Mouse (Mus musculus) midbrain, embryonic 11.5 days (tissue): Measurements from ENCODE around the gene Zfp282. TPM values are rescaled to one million over a fixed set of nuclear protein-coding genes. Genes with fewer than 3 reads are reported as not detected.
A peak's percentile ranks its signal among the peaks of the same experiment; 100 is the strongest.
"Not testable (repeated sequence)": the region's sequence is repeated elsewhere in the genome, so short reads cannot be mapped to it uniquely, and the experiment has no call there.

Experiments used
- ATAC-seq: fragments of 200-750 bp; cut with Nextera tagmentation; 2 replicates; pipeline ENCODE4 v1.8.0; 2017; ENCODE audit warnings: moderate TSS enrichment, moderate library complexity; ENCODE audit not compliant: low FRiP score
- DNase-seq: peaks from one replicate; pipeline ENCODE4 v3.0.0; 2015; ENCODE audit warnings: low spot score; ENCODE audit errors: missing footprints
- H3K27ac ChIP-seq: fragments of 300-500 bp; sonication (generic); 2 replicates; pipeline ENCODE4 v1.5.1; 2014; ENCODE audit warnings: low read depth, low read length
- H3K27me3 ChIP-seq: fragments of 300-500 bp; sonication (generic); 2 replicates; pipeline ENCODE4 v1.6.1; 2014; ENCODE audit warnings: mild to moderate bottlenecking, low read length, moderate library complexity, mixed read lengths; ENCODE audit not compliant: control insufficient read depth, insufficient read depth
- H3K36me3 ChIP-seq: fragments of 300-500 bp; sonication (generic); 2 replicates; pipeline ENCODE4 v1.6.1; 2014; ENCODE audit warnings: mild to moderate bottlenecking, low read length, moderate library complexity, mixed read lengths; ENCODE audit not compliant: control insufficient read depth, insufficient read depth
- H3K4me1 ChIP-seq: fragments of 300-500 bp; sonication (generic); 2 replicates; pipeline ENCODE4 v1.6.1; 2014; ENCODE audit warnings: low read length; ENCODE audit not compliant: control insufficient read depth, insufficient read depth
- H3K4me2 ChIP-seq: fragments of 300-500 bp; sonication (generic); 2 replicates; pipeline ENCODE4 v1.6.1; 2014; ENCODE audit warnings: mild to moderate bottlenecking, moderate library complexity
- H3K4me3 ChIP-seq: fragments of 300-500 bp; sonication (generic); 2 replicates; pipeline ENCODE4 v1.5.1; 2014; ENCODE audit warnings: low read depth, low read length
- H3K9ac ChIP-seq: fragments of 300-500 bp; sonication (generic); 2 replicates; pipeline ENCODE4 v1.6.1; 2014; ENCODE audit warnings: low read length
- H3K9me3 ChIP-seq: fragments of 300-500 bp; sonication (generic); 2 replicates; pipeline ENCODE4 v1.6.1; 2016; ENCODE audit warnings: low read length; ENCODE audit not compliant: control insufficient read depth
- WGBS: fragments of 180-500 bp; shearing (Covaris S2); extraction: QIAGEN DNeasy Blood & Tissue Kit; methylation state at CpG from one replicate; pipeline ENCODE4 v1.1.7; 2014; 5-methylcytosine and 5-hydroxymethylcytosine counted together
- polyA plus RNA-seq: library from polyadenylated mRNA; unstranded; fragments of >200 nt; fragmentation: Nextera tagmentation; extraction: Ambion mirVana; gene quantifications from 2 replicates; pipeline ENCODE4 v1.2.1, GENCODE M21; 2014

Zfp282 gene
- polyA plus RNA-seq, 1 experiment from 2014 or later, result 13.6 TPM

GRCm38 (mm10) chr6:47841077-47841476 is 35.9 kb upstream of the Zfp282 start:
- H3K36me3 ChIP-seq, result no peaks in the 10 kb centered on the region
- 97% methylated on average over 1 of the region's 1 CpGs for WGBS
- H3K4me1 ChIP-seq, result peaks cover 2% of the 10 kb centered on the region; the same call in 1 of the 2 replicates
- H3K9ac ChIP-seq, result no peak overlapping the region
- H3K4me2 ChIP-seq, result no peak overlapping the region
- H3K27ac ChIP-seq, result no peak overlapping the region
- no peak for ATAC-seq
- no peak for DNase-seq
- no peaks in the 10 kb centered on the region for H3K27me3 ChIP-seq
- no peak overlapping the region for H3K4me3 ChIP-seq
- H3K9me3 ChIP-seq, result no peaks in the 10 kb centered on the region

GRCm38 (mm10) chr6:47841831-47842230 is 35.2 kb upstream of the Zfp282 start:
- H3K27me3 ChIP-seq, result no peaks in the 10 kb centered on the region
- no peak overlapping the region for H3K9ac ChIP-seq
- DNase-seq, result no peak
- H3K4me1 ChIP-seq, result no peaks in the 10 kb centered on the region
- WGBS, result 89% methylated on average over 2 of the region's 2 CpGs
- no peak for ATAC-seq
- H3K9me3 ChIP-seq, result no peaks in the 10 kb centered on the region
- no peak overlapping the region for H3K4me3 ChIP-seq
- no peak overlapping the region for H3K4me2 ChIP-seq
- H3K36me3 ChIP-seq, result no peaks in the 10 kb centered on the region
- no peak overlapping the region for H3K27ac ChIP-seq

GRCm38 (mm10) chr6:47842337-47842736 is 34.7 kb upstream of the Zfp282 start:
- Histone ChIP-seq H3K27me3 (no peaks in the 10 kb centered on the region), H3K27ac (no peak overlapping the region), H3K9ac (no peak overlapping the region), H3K9me3 (no peaks in the 10 kb centered on the region), H3K4me3 (no peak overlapping the region), H3K4me2 (no peak overlapping the region), H3K36me3 (no peaks in the 10 kb centered on the region), H3K4me1 (no peaks in the 10 kb centered on the region)
- 89% methylated on average over 1 of the region's 1 CpGs for WGBS
- ATAC-seq (no peak), DNase-seq (no peak)

GRCm38 (mm10) chr6:47845779-47846178 is 31.2 kb upstream of the Zfp282 start:
- ATAC-seq (no peak), DNase-seq (no peak)
- no peaks in the 10 kb centered on the region for H3K4me1 ChIP-seq
- H3K4me2 ChIP-seq, result no peak overlapping the region
- no peak overlapping the region for H3K4me3 ChIP-seq
- H3K9me3 ChIP-seq, result no peaks in the 10 kb centered on the region
- H3K27me3 ChIP-seq, result no peaks in the 10 kb centered on the region
- no peak overlapping the region for H3K9ac ChIP-seq
- no peaks in the 10 kb centered on the region for H3K36me3 ChIP-seq
- H3K27ac ChIP-seq, result no peak overlapping the region

GRCm38 (mm10) chr6:47857241-47857640 is 19.8 kb upstream of the Zfp282 start:
- no peaks in the 10 kb centered on the region for H3K4me1 ChIP-seq
- H3K4me3 ChIP-seq, result no peak overlapping the region
- no peak for ATAC-seq
- H3K9me3 ChIP-seq, result no peaks in the 10 kb centered on the region
- WGBS, result 94% methylated on average over 6 of the region's 6 CpGs
- H3K27ac ChIP-seq, result no peak overlapping the region
- H3K4me2 ChIP-seq, result no peak overlapping the region
- 0 out of 2 replicates have a peak, but pooled peaks cover 3% of the 10 kb centered on the region for H3K36me3 ChIP-seq
- no peak for DNase-seq
- H3K27me3 ChIP-seq, result no peaks in the 10 kb centered on the region
- no peak overlapping the region for H3K9ac ChIP-seq

- not testable (repeated sequence) for ATAC-seq, H3K4me1 ChIP-seq, H3K4me3 ChIP-seq, H3K36me3 ChIP-seq, H3K27ac ChIP-seq, H3K9me3 ChIP-seq, H3K27me3 ChIP-seq, DNase-seq, H3K9ac ChIP-seq, H3K4me2 ChIP-seq
- WGBS, result 89% methylated on average over 3 of the region's 3 CpGs
These were observed 19.3 kb upstream of the Zfp282 start for GRCm38 (mm10) chr6:47857729-47858128.

- Histone ChIP-seq H3K4me3 (no peak overlapping the region), H3K27me3 (no peaks in the 10 kb centered on the region), H3K9ac (no peak overlapping the region), H3K4me2 (no peak overlapping the region), H3K36me3 (no peaks in the 10 kb centered on the region), H3K27ac (no peak overlapping the region), H3K4me1 (no peaks in the 10 kb centered on the region), H3K9me3 (no peaks in the 10 kb centered on the region)
- no peak for ATAC-seq
- DNase-seq, result no peak
- 89% methylated on average over 5 of the region's 5 CpGs for WGBS
These were observed 4.7 kb upstream of the Zfp282 start for GRCm38 (mm10) chr6:47872266-47872665.

- DNase-seq, result peak; percentile 98
- peak; percentile 96 for ATAC-seq
- H3K27ac ChIP-seq, result peak overlapping the region; percentile 95
- peak overlapping the region; percentile 97 for H3K9ac ChIP-seq
- H3K4me2 ChIP-seq, result peak overlapping the region; percentile 72
- no peaks in the 10 kb centered on the region for H3K27me3 ChIP-seq
- peak overlapping the region; percentile 90 for H3K4me3 ChIP-seq
- under 1% methylated on average over 71 of the region's 71 CpGs for WGBS
- peaks cover 8% of the 10 kb centered on the region; the same call in 1 of the 2 replicates for H3K36me3 ChIP-seq
- peaks cover 8% of the 10 kb centered on the region for H3K4me1 ChIP-seq
- H3K9me3 ChIP-seq, result no peaks in the 10 kb centered on the region
These were observed 593 bp downstream of the Zfp282 start for GRCm38 (mm10) chr6:47877461-47878132.

GRCm38 (mm10) chr6:47878133-47878514 is 1.1 kb downstream of the Zfp282 start:
- peaks cover 8% of the 10 kb centered on the region; the same call in 1 of the 2 replicates for H3K36me3 ChIP-seq
- H3K4me1 ChIP-seq, result peaks cover 8% of the 10 kb centered on the region
- DNase-seq (peak; percentile 94), ATAC-seq (no peak)
- H3K9ac ChIP-seq, result peak overlapping the region; percentile 97
- 1% methylated on average over 11 of the region's 11 CpGs for WGBS
- H3K27me3 ChIP-seq, result no peaks in the 10 kb centered on the region
- H3K4me2 ChIP-seq, result peak overlapping the region; percentile 72
- no peaks in the 10 kb centered on the region for H3K9me3 ChIP-seq
- H3K27ac ChIP-seq, result peak overlapping the region; percentile 95
- peak overlapping the region; percentile 90 for H3K4me3 ChIP-seq
